Comparison of ENCODE assay signal across 19 mouse cellular contexts in genomic region chr17:27790976-27791375, GRCm38 (mm10). TPM values are rescaled to one million over a fixed set of nuclear protein-coding genes. Genes with fewer than 3 reads are reported as not detected.
DNase-seq lines count a peak whose midpoint lies in the region; TF ChIP-seq lines count a peak whose summit lies in the region.
"Had no signal": no experiment of that assay in that cellular context is flagged by ENCODE, and none has a peak within 500 bp of the region (broad histone marks: within the 10 kb centered on the region; RNA-seq: fewer than 3 reads in every experiment).

No protein-coding gene starts in this region.

- intact Hi-C loops in gastrocnemius, adult 2 months (cut with DNase I) = no loop called here

- peaks cover 26% of the 10 kb centered on the region for H3K4me1 ChIP-seq in brown adipose tissue, adult 24 weeks (ENCODE audit: control insufficient read depth, insufficient read depth, insufficient read length, low read length)
- H3K4me1 ChIP-seq: embryonic facial prominence, embryonic 12.5 days had no signal

- H3K4me3 ChIP-seq in gastrocnemius, adult 2 months = no peak overlapping the region
- no peak overlapping the region for H3K4me3 ChIP-seq in layer of hippocampus, adult 2 months
- H3K4me3 ChIP-seq in brown adipose tissue, adult 24 weeks (ENCODE audit: insufficient read depth, low read depth, low read length) = no peak overlapping the region
- H3K4me3 ChIP-seq: embryonic facial prominence, embryonic 12.5 days; forebrain, embryonic 15.5 days; heart, embryonic 13.5 days; hindbrain, embryonic 12.5 days had no signal

- no peak for DNase-seq in gastrocnemius, adult 2 months
- DNase-seq in gastrocnemius, adult 18-20 months (ENCODE audit: low spot score) = no peak
- DNase-seq in layer of hippocampus, adult 2 months (ENCODE audit: low spot score in 2 of 2) = no peak
- DNase-seq in layer of hippocampus, postnatal 14 days (ENCODE audit: low spot score in 2 of 2) = no peak
- peak; percentile 49 for DNase-seq in adipocyte (ENCODE audit: low spot score)
- DNase-seq in retina, postnatal 1 day = no peak
- DNase-seq in cerebellum, adult 8-10 months = no peak
- DNase-seq: adrenal gland, postnatal 14 days; cerebellum, adult 11 months; cerebellum, adult 9-10 months; cerebellum, postnatal 25 days; gastrocnemius, postnatal 36 days; heart, adult 11 months; heart, postnatal 4 days had no signal

- TF ChIP-seq CTCF in gastrocnemius, adult 2 months (IDR thresholded peaks at IDR 0.05) = no peak
- TF ChIP-seq CTCF in layer of hippocampus, adult 2 months (conservative IDR thresholded peaks at IDR 0.05) = 0 out of 2 replicates have a peak, but pooled peaks have one; percentile 17

- H3K27ac ChIP-seq in gastrocnemius, adult 2 months = peak overlapping the region; percentile 35
- no peak overlapping the region for H3K27ac ChIP-seq in layer of hippocampus, adult 2 months
- H3K27ac ChIP-seq in brown adipose tissue, adult 24 weeks (replicated peaks; ENCODE audit: low read depth, low read length) = 0 out of 2 replicates have a peak overlapping the region, but pooled peaks have one; percentile 4
- H3K27ac ChIP-seq: embryonic facial prominence, embryonic 12.5 days; forebrain, embryonic 15.5 days; heart, embryonic 13.5 days; hindbrain, embryonic 12.5 days had no signal

RNA-seq across cellular contexts. Expression of gene D17Wsu92e, which starts 29.5 kb away (rescaled TPM):
- total RNA-seq in gastrocnemius, adult 2 months (2021) = 100 to 1,000 TPM; 182 to 201 TPM
- 100 to 1,000 TPM; 211 to 222 TPM for total RNA-seq in gastrocnemius, adult 18-20 months (2021)
- 100 to 1,000 TPM; 192 to 197 TPM for total RNA-seq in layer of hippocampus, adult 2 months (2021)
- 100 to 1,000 TPM; 121 to 130 TPM for total RNA-seq in layer of hippocampus, postnatal 14 days (2021)
- polyA plus RNA-seq in brown adipose tissue, adult 24 weeks (2012; ENCODE audit: insufficient read depth, insufficient read length, missing spikeins) = 62.2 and 89.1 TPM in 2 replicates

RNA-seq across cellular contexts. Expression of gene Snrpc, which starts 47.0 kb away (rescaled TPM):
- total RNA-seq in gastrocnemius, adult 2 months (2021) = 10 to 100 TPM; 68.3 to 71.2 TPM
- 10 to 100 TPM; 66.9 to 69.7 TPM for total RNA-seq in gastrocnemius, adult 18-20 months (2021)
- total RNA-seq in layer of hippocampus, adult 2 months (2021) = 10 to 100 TPM; 46.7 to 51.1 TPM
- 10 to 100 TPM; 65.3 to 70.2 TPM for total RNA-seq in layer of hippocampus, postnatal 14 days (2021)
- polyA plus RNA-seq in brown adipose tissue, adult 24 weeks (2012; ENCODE audit: insufficient read depth, insufficient read length, missing spikeins) = 50.9 and 79.9 TPM in 2 replicates
